Mouse (Mus musculus): ENCODE measurements around the gene Apeh.

Gene Apeh

DNA sequence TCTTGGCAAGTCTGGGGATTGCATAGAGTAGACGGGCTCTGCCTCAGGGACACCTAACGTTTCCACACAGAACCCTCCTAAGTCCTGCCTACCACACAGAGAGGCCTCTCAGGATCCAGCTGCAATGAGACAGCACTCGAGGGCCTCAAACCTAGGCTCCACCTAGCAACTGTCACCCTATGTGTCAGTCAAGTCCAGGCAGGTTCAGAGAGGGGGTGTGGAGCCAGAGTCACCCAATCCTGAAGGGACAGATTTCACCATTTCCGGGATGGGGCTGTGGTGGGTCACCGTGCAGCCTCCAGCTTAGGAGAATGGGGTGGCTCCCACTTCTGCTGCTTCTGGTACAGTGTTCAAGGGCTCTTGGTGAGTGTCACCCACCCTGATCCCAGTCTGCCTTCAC lies 14.2 kb downstream of the Apeh start, which contains the start of gene Mst1:
Gene Mst1, plus strand, starts transcription at position 269 of the 400 bp plus-strand sequence.
- DNase-seq (ENCODE audit: low read depth), result no peak

- DNase-seq (ENCODE audit: low read depth), result no peak
Measured at GRCm38 (mm10) chr9:108073141-108073930, 21.1 kb downstream of the Apeh start.

GRCm38 (mm10) chr9:108072481-108072924 lies 21.9 kb downstream of the Apeh start:
- no peak for DNase-seq (ENCODE audit: low read depth)

DNA sequence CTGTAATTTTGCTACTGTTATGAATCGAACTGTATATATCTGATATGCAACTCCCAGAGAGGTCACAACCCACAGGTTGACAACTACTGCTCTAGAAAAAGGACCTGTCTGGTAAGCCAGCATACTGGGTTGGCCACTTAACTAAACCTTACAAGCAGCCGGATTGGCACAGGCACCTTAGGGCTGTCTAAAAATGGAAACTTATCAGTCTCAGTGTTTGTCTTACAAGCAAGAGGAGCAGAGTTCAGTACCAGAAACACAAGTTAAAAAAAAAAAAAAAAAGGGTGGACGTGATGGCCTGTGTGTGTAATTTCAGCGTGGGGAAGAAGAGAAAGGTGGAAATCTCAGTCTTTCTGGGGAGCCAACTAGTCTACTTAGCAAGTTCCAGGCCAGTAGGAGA lies 22.6 kb downstream of the Apeh start:
- DNase-seq (ENCODE audit: low read depth), result no peak

DNA sequence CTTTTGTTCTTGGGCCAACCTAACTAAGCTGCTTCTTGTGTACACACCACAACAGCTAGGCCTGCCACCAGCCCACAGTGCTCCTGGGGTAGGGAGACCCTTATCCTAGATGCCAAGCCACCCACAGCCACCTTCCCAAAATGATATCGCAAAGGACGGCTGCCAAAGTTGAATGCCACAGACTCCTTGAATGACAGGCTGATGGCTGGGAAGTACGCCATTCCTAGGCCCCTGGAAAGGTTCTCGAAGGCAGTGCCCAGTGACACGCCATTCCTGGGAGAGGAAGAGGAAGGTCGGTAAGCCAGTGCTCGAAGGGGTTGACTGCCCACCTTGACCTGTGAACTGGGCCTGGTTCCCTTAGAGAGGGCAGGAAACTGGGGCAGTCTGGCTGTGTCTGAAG lies 24.9 kb downstream of the Apeh start:
- DNase-seq (ENCODE audit: low read depth), result no peak

- no peak for DNase-seq (ENCODE audit: low read depth)
Measured at GRCm38 (mm10) chr9:108069007-108069406, 25.4 kb downstream of the Apeh start.

GRCm38 (mm10) chr9:108067900-108068299 lies 26.5 kb downstream of the Apeh start:
- DNase-seq (ENCODE audit: low read depth), result peak; percentile 92

DNA sequence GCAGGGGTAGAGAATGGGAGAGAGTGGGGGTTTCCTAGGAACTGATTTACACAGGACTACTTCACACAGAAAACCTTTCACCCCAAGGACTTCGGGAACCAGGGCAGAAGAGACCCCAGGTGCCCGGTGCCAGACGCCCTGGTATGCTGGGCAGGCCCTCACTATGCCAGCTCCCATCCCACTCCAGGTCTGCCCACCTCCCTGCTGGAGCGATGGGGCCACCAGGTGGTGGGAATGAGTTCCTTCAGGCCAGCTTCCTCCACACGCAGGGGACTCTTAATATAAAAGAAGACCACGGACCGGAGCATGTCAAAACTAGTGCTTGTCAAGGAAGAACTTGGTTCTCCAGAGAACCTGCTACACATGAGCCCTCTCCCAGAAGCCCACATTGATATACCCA lies 27.2 kb downstream of the Apeh start:
- no peak for DNase-seq (ENCODE audit: low read depth)

- DNase-seq (ENCODE audit: low read depth), result peak; percentile 66
Measured at GRCm38 (mm10) chr9:108065491-108066011, 28.9 kb downstream of the Apeh start.

GRCm38 (mm10) chr9:108063361-108063760 lies 31.0 kb downstream of the Apeh start:
- DNase-seq (ENCODE audit: low read depth), result no peak

GRCm38 (mm10) chr9:108062142-108062541 lies 32.3 kb downstream of the Apeh start:
- DNase-seq (ENCODE audit: low read depth), result no peak

DNA sequence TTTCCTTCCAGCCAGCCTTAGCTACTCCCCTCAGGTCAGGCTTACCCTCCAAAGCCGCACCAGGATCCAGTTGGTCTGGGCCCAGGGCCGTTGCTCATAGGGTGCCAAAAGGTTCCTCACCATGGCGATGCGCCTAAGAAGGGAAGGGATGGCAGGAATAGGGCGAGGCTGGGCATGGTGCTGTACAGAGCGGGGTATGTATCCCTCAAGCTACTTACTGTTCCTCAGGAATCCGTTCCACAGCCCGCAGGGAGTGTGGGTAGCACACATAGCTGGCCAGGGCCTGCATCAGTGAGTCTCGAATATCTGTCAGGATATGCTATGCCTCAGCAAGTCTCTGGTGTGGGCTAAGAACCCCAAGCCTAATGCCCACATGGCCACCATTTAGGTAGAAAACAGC lies 36.1 kb downstream of the Apeh start:
- DNase-seq (ENCODE audit: low read depth), result no peak

DNA sequence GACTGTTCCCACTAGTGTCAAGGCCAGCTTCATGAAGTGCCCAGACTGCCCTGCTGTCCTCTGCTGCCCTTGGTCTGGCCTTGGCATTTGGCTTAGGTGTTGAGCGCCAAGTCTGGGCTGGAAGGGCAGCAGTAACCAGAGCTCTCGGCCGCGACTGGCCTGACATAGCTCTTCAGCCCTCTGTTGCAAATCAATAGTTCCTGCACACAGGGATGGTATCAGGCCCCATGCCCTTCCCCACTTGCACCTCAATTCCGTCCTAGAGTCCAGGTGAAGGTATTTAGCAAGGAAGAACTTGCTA lies 37.2 kb downstream of the Apeh start:
- no peak for DNase-seq (ENCODE audit: low read depth)

DNA sequence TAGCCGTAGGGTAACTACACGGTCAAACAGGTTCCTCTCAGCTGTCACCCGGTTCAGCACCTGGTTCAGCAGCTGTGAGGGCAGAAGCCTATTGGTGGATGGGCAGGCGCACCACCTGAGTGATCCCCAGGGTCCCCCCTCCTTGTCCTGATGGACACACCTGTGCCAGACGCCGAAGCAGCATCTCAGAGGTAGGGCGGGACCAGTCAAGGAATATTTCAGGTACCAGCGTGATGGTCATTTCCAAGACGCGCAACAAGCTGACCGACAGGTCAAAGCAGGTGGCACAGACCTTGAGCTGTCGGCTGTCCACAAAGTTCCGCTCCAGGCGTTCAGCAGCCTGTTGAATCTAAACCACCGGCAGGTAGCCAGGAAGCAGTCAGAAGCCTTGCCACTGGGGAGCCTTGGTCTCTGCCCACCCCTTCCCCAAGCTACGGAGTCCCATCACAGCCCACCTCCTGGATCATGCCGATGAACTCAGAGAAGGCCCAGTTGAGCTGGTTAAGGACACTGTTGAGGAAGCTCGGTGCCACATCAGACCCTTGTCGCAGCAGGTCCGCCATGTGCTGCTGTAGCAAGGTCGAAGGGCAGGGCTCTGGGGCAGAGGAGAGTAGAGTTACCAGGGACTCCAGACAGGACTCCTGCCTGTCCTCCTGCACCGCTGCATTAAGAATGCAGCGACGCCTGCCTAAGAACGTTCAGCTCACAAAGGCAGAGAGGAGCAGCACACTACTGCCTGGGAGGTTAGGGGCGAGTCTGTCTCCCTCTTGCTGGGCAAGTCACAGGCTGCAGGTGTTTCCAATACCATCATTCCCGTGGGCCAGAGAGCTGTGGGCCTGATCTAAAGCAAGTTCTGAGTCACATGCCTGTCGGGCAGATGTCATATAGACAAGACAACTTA lies 37.8 kb downstream of the Apeh start:
- DNase-seq (ENCODE audit: low read depth), result no peak

DNA sequence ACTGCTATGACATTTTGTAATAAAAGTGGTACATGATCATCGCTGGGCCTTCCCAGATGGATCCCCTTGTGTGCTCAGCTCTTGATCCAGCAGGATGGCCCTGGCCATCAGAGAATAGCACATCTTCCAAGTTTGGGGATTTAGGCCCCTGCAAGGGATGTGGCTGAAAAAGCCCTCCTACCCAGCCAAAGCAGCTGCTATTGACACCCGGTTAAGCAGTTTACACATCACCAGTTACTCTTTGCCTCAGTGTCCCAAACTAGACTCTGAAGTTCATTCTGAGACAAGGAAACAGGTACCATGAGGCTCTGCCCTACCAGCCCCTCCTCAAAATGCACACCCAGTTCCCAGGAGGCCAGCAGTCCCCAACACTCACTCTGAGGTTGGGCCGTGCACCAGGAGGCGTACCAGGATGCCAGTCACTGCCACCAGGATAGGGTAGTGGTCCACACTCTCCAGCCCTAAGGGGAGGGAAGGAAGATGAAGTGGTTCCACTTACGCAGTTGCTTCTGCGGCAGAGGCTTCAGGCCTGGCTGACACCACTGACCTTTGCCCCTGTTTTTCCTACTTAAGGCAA lies 38.7 kb downstream of the Apeh start:
- DNase-seq (ENCODE audit: low read depth), result no peak

- DNase-seq (ENCODE audit: low read depth), result no peak
Measured at GRCm38 (mm10) chr9:108055061-108055460, 39.3 kb downstream of the Apeh start.

DNA sequence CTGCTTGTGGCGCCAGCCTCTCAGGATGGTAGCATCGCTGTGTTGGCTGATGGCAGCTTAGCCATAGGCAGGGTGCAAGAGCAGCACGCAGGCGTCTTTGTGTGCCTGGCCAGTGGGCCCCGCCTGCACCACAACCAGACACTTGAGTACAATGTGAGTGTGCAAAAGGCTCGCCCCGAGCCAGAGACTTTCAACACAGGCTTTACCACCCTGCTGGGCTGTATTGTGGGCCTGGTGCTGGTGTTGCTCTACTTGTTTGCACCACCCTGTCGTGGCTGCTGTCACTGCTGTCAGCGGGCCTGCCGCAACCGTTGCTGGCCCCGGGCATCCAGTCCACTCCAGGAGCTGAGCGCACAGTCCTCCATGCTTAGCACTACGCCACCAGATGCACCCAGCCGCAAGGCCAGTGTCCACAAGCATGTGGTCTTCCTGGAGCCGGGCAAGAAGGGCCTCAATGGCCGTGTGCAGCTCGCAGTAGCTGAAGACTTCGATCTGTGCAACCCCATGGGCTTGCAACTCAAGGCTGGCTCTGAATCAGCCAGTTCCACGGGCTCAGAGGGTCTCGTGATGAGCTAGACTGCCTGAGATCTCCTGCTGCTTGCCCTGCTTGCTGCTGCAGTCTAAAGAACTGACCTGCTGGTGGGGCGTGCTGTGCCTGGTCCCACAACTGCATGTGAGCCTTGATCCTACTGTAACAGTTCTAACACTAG lies 39.9 kb downstream of the Apeh start:
- DNase-seq (ENCODE audit: low read depth), result no peak

GRCm38 (mm10) chr9:108053665-108054225 lies 40.7 kb downstream of the Apeh start:
- DNase-seq (ENCODE audit: low read depth), result no peak

DNA sequence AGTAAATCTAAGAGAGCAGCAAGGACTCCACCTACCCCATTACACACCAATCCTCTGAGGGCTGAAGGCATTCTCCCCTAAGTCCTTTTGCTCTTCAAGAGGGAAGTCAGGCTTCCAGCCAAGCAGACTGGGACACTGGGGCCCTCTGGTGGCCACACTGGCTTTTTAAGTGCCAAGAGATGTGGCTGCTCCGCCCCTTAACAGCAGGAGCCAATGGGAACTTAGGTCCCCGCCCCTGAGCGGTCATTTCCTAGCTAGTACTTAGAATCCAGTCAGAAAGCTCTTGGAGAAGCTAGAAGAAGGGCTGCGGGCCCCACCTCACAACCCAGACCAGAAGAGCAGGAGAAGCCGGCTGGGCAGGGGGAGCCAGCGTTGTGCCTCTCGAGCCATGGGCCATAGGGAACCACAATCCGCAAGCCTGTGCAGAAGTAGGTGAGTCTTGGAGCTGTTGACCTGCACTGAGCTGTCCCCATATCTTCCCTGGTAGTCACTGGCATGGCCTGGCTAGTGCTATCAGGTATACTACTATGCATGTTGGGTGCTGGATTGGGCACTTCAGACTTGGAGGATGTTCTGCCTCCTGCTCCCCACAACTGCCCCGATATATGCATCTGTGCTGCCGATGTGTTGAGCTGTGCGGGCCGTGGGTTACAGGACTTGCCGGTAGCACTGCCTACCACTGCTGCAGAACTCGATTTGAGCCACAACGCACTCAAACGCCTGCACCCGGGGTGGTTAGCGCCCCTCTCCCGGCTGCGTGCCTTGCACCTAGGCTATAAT lies 41.3 kb downstream of the Apeh start, which contains the start of gene Amigo3:
Gene Amigo3, plus strand, starts transcription at position 275 of the 780 bp plus-strand sequence.
- DNase-seq (ENCODE audit: low read depth), result peak; percentile 96

DNA sequence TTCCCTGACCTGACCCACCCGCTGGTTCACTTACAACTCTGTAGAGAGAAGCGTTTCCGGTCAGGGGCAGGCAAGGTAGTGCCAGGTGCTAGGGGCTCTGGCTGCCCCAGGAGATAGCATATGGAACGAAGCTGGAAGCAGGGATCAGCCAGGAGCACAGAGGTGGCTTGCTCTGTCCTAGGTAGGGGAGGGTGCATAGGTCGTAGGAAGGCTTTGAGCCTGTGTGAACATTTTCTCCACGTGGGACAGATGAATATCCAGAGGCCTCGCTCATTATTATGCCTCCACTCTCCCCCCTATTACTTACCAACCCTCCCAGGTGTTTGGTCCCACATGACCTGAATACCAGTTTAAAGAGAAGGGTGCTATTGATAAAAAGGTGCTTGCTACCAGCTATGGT lies 42.0 kb downstream of the Apeh start:
- no peak for DNase-seq (ENCODE audit: low read depth)

DNA sequence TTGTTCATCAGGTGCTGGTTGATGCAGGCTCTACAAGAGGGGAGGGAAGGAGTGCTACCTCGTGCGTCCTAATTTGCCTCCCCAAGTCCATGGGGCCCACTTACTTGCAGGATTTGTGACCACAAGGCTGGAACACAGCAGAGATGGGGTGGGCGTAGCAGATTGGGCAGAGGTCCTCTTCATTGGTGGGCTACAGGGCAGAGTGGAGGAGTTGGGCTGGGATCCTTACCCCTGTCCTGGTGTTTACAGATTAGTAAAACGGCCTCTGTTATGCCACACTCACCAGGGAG lies 42.5 kb downstream of the Apeh start:
- DNase-seq (ENCODE audit: low read depth), result no peak
